Mouse (Mus musculus) liver, embryonic 11.5 days (tissue): ENCODE data around the gene Scml4. TPM values are rescaled to one million over a fixed set of nuclear protein-coding genes. Genes with fewer than 3 reads are reported as not detected.
A peak's percentile ranks its signal among the peaks of the same experiment; 100 is the strongest.

ENCODE experiments used
- ATAC-seq: fragments of 200-750 bp; cut with Nextera tagmentation; replicated peaks from 2 replicates; pipeline ENCODE4 v1.8.0; 2017; ENCODE audit warnings: moderate number of reproducible peaks, mild to moderate bottlenecking, moderate TSS enrichment, moderate library complexity; ENCODE audit not compliant: low FRiP score
- DNase-seq: peaks from one replicate; pipeline ENCODE4 v3.0.0-alpha.2; 2017; ENCODE audit warnings: low spot score
- H3K27ac ChIP-seq: fragments of 300-500 bp; sonication (generic); 2 replicates; pipeline ENCODE4 v1.5.1; 2014; ENCODE audit warnings: mild to moderate bottlenecking, low read depth, low read length, control low read depth
- H3K27me3 ChIP-seq: fragments of 300-500 bp; sonication (generic); replicated peaks from 2 replicates; pipeline ENCODE4 v1.6.1; 2014; ENCODE audit warnings: low read length, mixed read lengths; ENCODE audit not compliant: control insufficient read depth, insufficient read depth
- H3K36me3 ChIP-seq: fragments of 300-500 bp; sonication (generic); 2 replicates; pipeline ENCODE4 v1.6.1; 2014; ENCODE audit warnings: mild to moderate bottlenecking, low read length, moderate library complexity, mixed read lengths; ENCODE audit not compliant: control insufficient read depth, insufficient read depth
- H3K4me1 ChIP-seq: fragments of 300-500 bp; sonication (generic); replicated peaks from 2 replicates; pipeline ENCODE4 v1.6.1; 2014; ENCODE audit warnings: low read length, mixed read lengths; ENCODE audit not compliant: control insufficient read depth, insufficient read depth
- H3K4me2 ChIP-seq: fragments of 300-500 bp; sonication (generic); 2 replicates; pipeline ENCODE4 v1.6.1; 2014; ENCODE audit warnings: mild to moderate bottlenecking, control low read depth, moderate library complexity
- H3K4me3 ChIP-seq: fragments of 300-500 bp; sonication (generic); 2 replicates; pipeline ENCODE4 v1.5.1; 2014; ENCODE audit warnings: low read depth, low read length, control low read depth
- H3K9ac ChIP-seq: fragments of 300-500 bp; sonication (generic); 2 replicates; pipeline ENCODE4 v1.6.1; 2014; ENCODE audit warnings: low read depth, low read length, control low read depth
- H3K9me3 ChIP-seq: fragments of 300-500 bp; sonication (generic); 2 replicates; pipeline ENCODE4 v1.6.1; 2016; ENCODE audit warnings: low read length, inconsistent platforms, mixed read lengths; ENCODE audit not compliant: control insufficient read depth
- WGBS: fragments of 180-500 bp; shearing (Covaris S2); extraction: QIAGEN DNeasy Blood & Tissue Kit; methylation state at CpG from one replicate; pipeline ENCODE4 v1.1.7; 2014; 5-methylcytosine and 5-hydroxymethylcytosine counted together
- polyA plus RNA-seq: library from polyadenylated mRNA; unstranded; fragments of >200 nt; fragmentation: Nextera tagmentation; extraction: Ambion mirVana; gene quantifications from 2 replicates; pipeline ENCODE4 v1.2.1, GENCODE M21; 2014

Scml4 gene
- polyA plus RNA-seq, 1 experiment from 2014 or later = 0.40 TPM

DNA sequence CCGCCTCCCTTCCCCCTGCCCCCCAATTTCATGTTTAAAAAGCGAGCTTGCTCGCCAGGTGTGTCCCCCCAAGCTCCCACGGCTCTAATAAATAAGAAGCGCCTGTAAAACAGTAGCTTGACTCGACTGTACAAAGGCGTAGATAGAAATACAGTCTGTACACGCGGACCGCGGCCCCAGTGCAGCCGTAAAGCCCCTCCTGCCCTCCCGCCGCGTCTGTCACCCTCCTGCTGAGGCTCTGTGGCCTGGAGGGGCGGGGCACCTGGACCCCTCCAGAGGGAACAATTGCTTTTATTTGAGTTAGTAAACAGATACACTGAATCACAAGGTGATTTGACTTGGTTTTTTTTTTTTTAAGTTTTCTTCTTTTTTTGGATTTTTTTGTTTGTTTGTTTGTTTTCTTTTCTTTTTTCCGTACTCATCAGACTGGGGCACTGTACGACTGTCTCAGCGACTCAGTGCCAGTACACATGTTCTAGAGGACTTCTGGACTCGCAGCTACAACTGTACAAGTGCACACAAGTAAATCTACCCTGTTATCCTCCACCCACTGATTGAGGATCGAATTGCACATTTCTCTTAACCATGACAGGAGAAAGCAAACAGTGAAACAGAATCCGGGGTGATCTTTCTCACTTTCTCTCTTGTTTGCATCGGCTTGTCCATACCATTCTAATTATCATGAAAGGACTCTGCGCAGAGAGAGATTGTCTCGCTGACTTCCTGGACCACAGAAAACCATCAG lies 142.7 kb downstream of the Scml4 start:
- no peaks in the 10 kb centered on the region for H3K36me3 ChIP-seq
- H3K9ac ChIP-seq = no peak overlapping the region
- no peak overlapping the region for H3K27ac ChIP-seq
- WGBS = 11% methylated on average over 25 of the region's 25 CpGs
- peak overlapping the region; percentile 72 for H3K4me2 ChIP-seq
- peak overlapping the region; percentile 45 for H3K4me3 ChIP-seq
- H3K27me3 ChIP-seq = peaks cover 9% of the 10 kb centered on the region; the same call in 1 of the 2 replicates
- no peak for ATAC-seq
- no peaks in the 10 kb centered on the region for H3K9me3 ChIP-seq
- no peak for DNase-seq
- no peaks in the 10 kb centered on the region for H3K4me1 ChIP-seq

DNA sequence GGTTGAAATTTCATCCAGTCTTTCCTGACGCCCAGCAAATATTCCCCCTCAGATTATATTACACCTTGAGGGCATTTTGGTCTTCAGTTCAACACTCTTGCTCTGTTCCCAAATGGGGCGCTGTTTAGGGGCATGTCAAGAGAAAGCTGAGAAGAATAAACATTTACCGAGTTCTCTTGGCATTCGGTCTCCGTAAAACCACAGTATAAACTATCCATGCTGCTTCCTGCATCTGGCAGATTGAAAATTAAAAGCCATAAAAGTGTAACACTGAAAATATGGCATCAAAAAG lies 143.2 kb downstream of the Scml4 start:
- H3K36me3 ChIP-seq = no peaks in the 10 kb centered on the region
- DNase-seq (no peak), ATAC-seq (no peak)
- peaks cover 9% of the 10 kb centered on the region; the same call in 1 of the 2 replicates for H3K27me3 ChIP-seq
- no peaks in the 10 kb centered on the region for H3K4me1 ChIP-seq
- H3K27ac ChIP-seq = no peak overlapping the region
- peak overlapping the region; percentile 72; the same call in 1 of the 2 replicates for H3K4me2 ChIP-seq
- no peak overlapping the region for H3K9ac ChIP-seq
- no peaks in the 10 kb centered on the region for H3K9me3 ChIP-seq
- 41% methylated on average over 5 of the region's 5 CpGs for WGBS
- H3K4me3 ChIP-seq = no peak overlapping the region

DNA sequence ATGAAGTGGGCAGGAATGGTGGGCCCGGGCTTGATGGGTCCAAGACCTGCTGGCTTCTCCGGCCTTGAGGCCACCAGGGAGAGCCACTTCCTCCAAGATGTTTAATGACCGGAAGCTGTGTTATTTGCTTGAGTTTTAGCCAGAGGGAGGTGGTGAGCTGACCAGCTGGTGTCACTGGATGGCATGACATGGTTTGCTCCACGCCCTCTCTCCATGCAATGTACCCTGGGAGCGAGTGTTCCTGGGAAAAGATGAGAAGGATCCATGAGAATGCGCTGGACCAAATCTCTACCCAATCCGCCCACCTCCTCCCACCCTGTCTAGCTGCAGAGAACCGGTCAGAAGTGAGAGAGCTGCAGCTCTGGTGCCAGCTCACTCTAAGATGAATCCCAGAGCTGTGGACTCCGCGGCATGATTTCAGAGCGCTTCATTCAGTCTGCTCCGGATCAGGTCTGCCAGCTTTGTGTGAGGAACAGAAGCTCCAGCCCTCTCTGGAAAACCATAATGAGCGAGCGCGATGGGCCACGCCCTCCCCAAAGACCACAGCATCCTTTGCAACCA lies 144.1 kb downstream of the Scml4 start:
- DNase-seq (no peak), ATAC-seq (no peak)
- no peak overlapping the region for H3K4me3 ChIP-seq
- no peaks in the 10 kb centered on the region for H3K9me3 ChIP-seq
- H3K27ac ChIP-seq = no peak overlapping the region
- no peak overlapping the region for H3K4me2 ChIP-seq
- no peaks in the 10 kb centered on the region for H3K36me3 ChIP-seq
- no peak overlapping the region for H3K9ac ChIP-seq
- H3K27me3 ChIP-seq = peaks cover 9% of the 10 kb centered on the region; the same call in 1 of the 2 replicates
- H3K4me1 ChIP-seq = no peaks in the 10 kb centered on the region
- WGBS = 75% methylated on average over 16 of the region's 16 CpGs

DNA sequence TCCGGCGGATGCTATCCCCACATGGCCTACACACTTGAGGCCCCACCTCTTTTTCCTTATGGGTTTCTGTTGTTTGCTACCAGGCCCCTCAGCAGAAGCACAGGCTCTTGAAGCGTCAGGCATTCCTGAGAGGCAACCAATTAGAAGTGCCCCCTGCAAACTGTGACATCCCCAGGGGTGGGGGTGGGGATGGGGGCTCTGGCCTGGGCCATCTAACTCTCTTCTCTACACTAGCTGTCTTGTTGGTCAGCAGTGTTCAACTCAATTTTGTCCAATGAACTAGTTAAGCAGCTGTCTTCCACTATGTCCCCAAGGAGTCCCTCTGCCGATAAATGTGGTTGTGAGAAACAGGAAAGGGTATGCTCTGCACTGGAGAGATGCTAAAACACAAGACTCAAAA lies 144.9 kb downstream of the Scml4 start:
- ATAC-seq (no peak), DNase-seq (no peak)
- Histone ChIP-seq H3K4me2 (no peak overlapping the region), H3K9me3 (no peaks in the 10 kb centered on the region), H3K27me3 (peaks cover 9% of the 10 kb centered on the region; the same call in 1 of the 2 replicates), H3K4me1 (no peaks in the 10 kb centered on the region), H3K27ac (no peak overlapping the region), H3K36me3 (no peaks in the 10 kb centered on the region), H3K4me3 (no peak overlapping the region), H3K9ac (no peak overlapping the region)
- WGBS = 68% methylated on average over 4 of the region's 4 CpGs

DNA sequence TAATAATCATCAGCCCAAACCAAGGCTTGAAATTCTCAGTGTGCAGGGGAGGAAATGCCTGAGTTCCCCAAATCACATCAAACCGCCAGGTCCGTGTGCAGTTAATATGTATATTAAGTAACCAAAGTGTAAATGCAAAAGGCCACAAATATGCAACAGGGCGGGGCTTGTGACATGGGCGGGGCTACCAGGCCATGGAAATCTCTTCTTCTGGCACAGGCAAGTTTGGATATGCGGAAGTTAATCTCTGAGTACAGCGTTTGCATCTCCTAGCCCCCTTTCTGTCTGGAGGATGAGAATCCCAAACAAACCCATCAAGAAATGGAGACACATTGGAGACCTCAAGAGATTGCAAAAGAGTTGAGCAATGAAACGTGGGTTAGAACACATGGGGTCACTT lies 145.5 kb downstream of the Scml4 start:
- no peak overlapping the region for H3K9ac ChIP-seq
- no peak for DNase-seq
- H3K4me1 ChIP-seq = no peaks in the 10 kb centered on the region
- ATAC-seq = no peak
- no peak overlapping the region for H3K4me2 ChIP-seq
- no peak overlapping the region for H3K4me3 ChIP-seq
- 69% methylated on average over 7 of the region's 7 CpGs for WGBS
- H3K9me3 ChIP-seq = no peaks in the 10 kb centered on the region
- peaks cover 9% of the 10 kb centered on the region; the same call in 1 of the 2 replicates for H3K27me3 ChIP-seq
- no peak overlapping the region for H3K27ac ChIP-seq
- no peaks in the 10 kb centered on the region for H3K36me3 ChIP-seq

DNA sequence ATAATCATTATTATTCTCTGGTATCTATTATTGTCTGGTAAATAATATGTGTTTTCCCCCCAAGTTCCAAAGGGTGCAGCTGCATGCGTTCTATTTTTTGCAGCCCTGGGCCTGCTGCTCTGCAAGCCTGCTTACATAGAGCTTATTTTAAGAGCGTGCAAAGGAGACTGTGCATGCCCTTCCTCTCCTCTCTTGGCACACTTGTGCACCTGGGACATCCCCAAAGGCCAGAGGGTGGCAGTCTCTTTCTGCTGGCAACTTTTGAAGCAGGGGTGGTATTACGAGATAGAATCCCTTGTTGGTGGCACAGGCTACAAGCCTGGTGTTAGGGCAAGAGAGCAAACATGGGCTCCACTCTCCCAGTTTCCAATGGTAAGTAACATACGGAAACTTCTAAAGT lies 146.4 kb downstream of the Scml4 start:
- peaks cover 12% of the 10 kb centered on the region for H3K27me3 ChIP-seq
- no peaks in the 10 kb centered on the region for H3K4me1 ChIP-seq
- no peak overlapping the region for H3K9ac ChIP-seq
- H3K4me3 ChIP-seq = no peak overlapping the region
- H3K36me3 ChIP-seq = no peaks in the 10 kb centered on the region
- DNase-seq (no peak), ATAC-seq (no peak)
- H3K27ac ChIP-seq = no peak overlapping the region
- WGBS = 86% methylated on average over 4 of the region's 4 CpGs
- no peak overlapping the region for H3K4me2 ChIP-seq
- H3K9me3 ChIP-seq = no peaks in the 10 kb centered on the region

DNA sequence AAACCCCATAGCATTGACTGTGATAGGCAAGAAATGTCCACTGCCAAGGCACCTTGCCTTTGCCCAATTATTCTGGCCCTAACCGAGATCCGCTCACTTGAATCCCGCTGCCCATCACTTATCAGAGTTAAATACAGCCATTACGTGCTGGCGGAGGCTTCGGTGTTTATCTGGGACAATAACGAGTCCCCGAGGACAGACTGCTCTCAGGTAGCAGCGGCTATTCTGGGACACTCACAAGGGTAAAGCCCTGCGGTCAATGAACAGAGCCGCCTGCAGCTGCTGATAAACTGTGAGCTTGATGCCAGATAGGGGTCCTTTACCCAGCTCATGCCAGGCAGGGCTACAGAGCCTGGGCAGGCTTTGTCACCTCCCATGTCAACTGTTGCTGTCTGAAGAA lies 147.9 kb downstream of the Scml4 start:
- H3K9ac ChIP-seq = no peak overlapping the region
- H3K4me3 ChIP-seq = no peak overlapping the region
- no peaks in the 10 kb centered on the region for H3K9me3 ChIP-seq
- 61% methylated on average over 11 of the region's 11 CpGs for WGBS
- DNase-seq = no peak
- H3K27me3 ChIP-seq = peaks cover 8% of the 10 kb centered on the region
- no peak for ATAC-seq
- no peaks in the 10 kb centered on the region for H3K36me3 ChIP-seq
- no peak overlapping the region for H3K27ac ChIP-seq
- H3K4me1 ChIP-seq = no peaks in the 10 kb centered on the region
- no peak overlapping the region for H3K4me2 ChIP-seq
